Mouse (Mus musculus) cerebellum, adult 11-12 months (tissue): ENCODE results near the gene Pitx3.
"Not testable (repeated sequence)": the region's sequence is repeated elsewhere in the genome, so short reads cannot be mapped to it uniquely, and the experiment has no call there.

Source experiments
- DNase-seq: peaks from one replicate; pipeline ENCODE4 v3.0.0; 2022

The Pitx3 gene

GRCm38 (mm10) chr19:46131694-46132525 lies 16.2 kb downstream of the Pitx3 start, which contains the start of gene Elovl3:
Elovl3 (plus strand) TSS chr19:46131897.
- DNase-seq = no peak

- DNase-seq = no peak
Observed at GRCm38 (mm10) chr19:46131283-46131682, 16.8 kb downstream of the Pitx3 start.

GRCm38 (mm10) chr19:46129737-46130136 lies 18.4 kb downstream of the Pitx3 start:
- not testable (repeated sequence) for DNase-seq

- no peak for DNase-seq
Observed at GRCm38 (mm10) chr19:46126301-46126700, 21.8 kb downstream of the Pitx3 start.

GRCm38 (mm10) chr19:46124651-46125050 lies 23.5 kb downstream of the Pitx3 start:
- DNase-seq = no peak

GRCm38 (mm10) chr19:46123876-46124275 lies 24.2 kb downstream of the Pitx3 start:
- DNase-seq = no peak

GRCm38 (mm10) chr19:46120872-46121271 lies 27.3 kb downstream of the Pitx3 start:
- DNase-seq = no peak

- no peak for DNase-seq
Observed at GRCm38 (mm10) chr19:46119458-46119857, 28.7 kb downstream of the Pitx3 start.

- DNase-seq = no peak
Observed at GRCm38 (mm10) chr19:46114617-46115016, 33.5 kb downstream of the Pitx3 start.

- DNase-seq = no peak
Observed at GRCm38 (mm10) chr19:46110781-46111180, 37.3 kb downstream of the Pitx3 start.

- DNase-seq = no peak
Observed at GRCm38 (mm10) chr19:46110214-46110613, 37.9 kb downstream of the Pitx3 start.

- no peak for DNase-seq
Observed at GRCm38 (mm10) chr19:46104187-46104557, 44.0 kb downstream of the Pitx3 start.

- DNase-seq = no peak
Observed at GRCm38 (mm10) chr19:46103437-46104186, 44.5 kb downstream of the Pitx3 start.

- no peak for DNase-seq
Observed at GRCm38 (mm10) chr19:46099561-46099960, 48.6 kb downstream of the Pitx3 start.

- DNase-seq = no peak
Observed at GRCm38 (mm10) chr19:46096396-46096795, 51.7 kb downstream of the Pitx3 start.

GRCm38 (mm10) chr19:46095291-46095690 lies 52.8 kb downstream of the Pitx3 start:
- DNase-seq = no peak

GRCm38 (mm10) chr19:46094144-46094543 lies 54.0 kb downstream of the Pitx3 start:
- DNase-seq = no peak

GRCm38 (mm10) chr19:46091641-46092040 lies 56.5 kb downstream of the Pitx3 start:
- no peak for DNase-seq

- no peak for DNase-seq
Observed at GRCm38 (mm10) chr19:46087871-46088270, 60.3 kb downstream of the Pitx3 start.

- DNase-seq = no peak
Observed at GRCm38 (mm10) chr19:46086337-46086736, 61.8 kb downstream of the Pitx3 start.
